Mouse (Mus musculus) G1E (cell line): ENCODE results near the gene Ctse.

Experiments used
- CTCF ChIP-seq: IDR thresholded peaks from 2 replicates; pipeline ENCODE4 v1.5.1; 2012; ENCODE audit warnings: low read depth, low read length, inconsistent platforms, mixed read lengths
- GATA1 ChIP-seq: IDR thresholded peaks from 2 replicates; pipeline ENCODE4 v1.6.1; 2012; ENCODE audit warnings: borderline replicate concordance, low read length, inconsistent platforms, mixed read lengths

- TF ChIP-seq CTCF (no peak), GATA1 (no peak)
Observed at GRCm38 (mm10) chr1:131695308-131695707, 57.2 kb downstream of the Ctse start.
